Mouse (Mus musculus) cerebellum, adult 9-11 months (tissue): ENCODE results near the gene Clcn3.
"Not testable (repeated sequence)": the region's sequence is repeated elsewhere in the genome, so short reads cannot be mapped to it uniquely, and the experiment has no call there.

ENCODE experiments used
- DNase-seq: peaks from one replicate; pipeline ENCODE4 v3.0.0; 2022

Gene Clcn3

GRCm38 (mm10) chr8:60982701-60983687 lies at the start of gene Clcn3:
Gene Clcn3, minus strand, starts transcription at chr8:60983300.
- peak; percentile 99 for DNase-seq

- DNase-seq, result no peak
These were observed 13.4 kb upstream of the Clcn3 start for GRCm38 (mm10) chr8:60996468-60996867.

GRCm38 (mm10) chr8:60993639-60993986 lies 10.5 kb upstream of the Clcn3 start:
- no peak for DNase-seq

GRCm38 (mm10) chr8:60992910-60993638 lies 10.0 kb upstream of the Clcn3 start, which contains the start of gene Nek1:
Gene Nek1, plus strand, starts transcription at chr8:60993195.
- DNase-seq, result peak; percentile 98

- no peak for DNase-seq
These were observed 9.4 kb upstream of the Clcn3 start for GRCm38 (mm10) chr8:60992561-60992909.

GRCm38 (mm10) chr8:60984260-60985010 lies 1.3 kb upstream of the Clcn3 start:
- DNase-seq, result not testable (repeated sequence)

- DNase-seq, result peak; percentile 81
These were observed 584 bp upstream of the Clcn3 start for GRCm38 (mm10) chr8:60983688-60984079.

GRCm38 (mm10) chr8:60981388-60981787 lies 1.7 kb downstream of the Clcn3 start:
- no peak for DNase-seq

- DNase-seq, result no peak
These were observed 4.6 kb downstream of the Clcn3 start for GRCm38 (mm10) chr8:60978496-60978895.

GRCm38 (mm10) chr8:60976818-60977217 lies 6.3 kb downstream of the Clcn3 start:
- no peak for DNase-seq

GRCm38 (mm10) chr8:60974837-60975236 lies 8.3 kb downstream of the Clcn3 start:
- DNase-seq, result no peak

- DNase-seq, result no peak
These were observed 9.7 kb downstream of the Clcn3 start for GRCm38 (mm10) chr8:60973448-60973847.

GRCm38 (mm10) chr8:60971808-60972207 lies 11.3 kb downstream of the Clcn3 start:
- no peak for DNase-seq

- no peak for DNase-seq
These were observed 14.0 kb downstream of the Clcn3 start for GRCm38 (mm10) chr8:60969091-60969490.

GRCm38 (mm10) chr8:60965741-60966140 lies 17.4 kb downstream of the Clcn3 start:
- no peak for DNase-seq

GRCm38 (mm10) chr8:60965306-60965705 lies 17.8 kb downstream of the Clcn3 start:
- DNase-seq, result no peak

- DNase-seq, result no peak
These were observed 18.6 kb downstream of the Clcn3 start for GRCm38 (mm10) chr8:60964518-60964917.

GRCm38 (mm10) chr8:60963931-60964330 lies 19.2 kb downstream of the Clcn3 start:
- DNase-seq, result no peak

- no peak for DNase-seq
These were observed 20.3 kb downstream of the Clcn3 start for GRCm38 (mm10) chr8:60962763-60963162.

GRCm38 (mm10) chr8:60956847-60957246 lies 26.3 kb downstream of the Clcn3 start:
- DNase-seq, result no peak

- DNase-seq, result peak; percentile 89
These were observed 28.7 kb downstream of the Clcn3 start for GRCm38 (mm10) chr8:60954281-60955014.

- DNase-seq, result no peak
These were observed 30.3 kb downstream of the Clcn3 start for GRCm38 (mm10) chr8:60952803-60953202.
